Mouse (Mus musculus) liver, postnatal 0 days (tissue): Measurements from ENCODE around the gene Map1s. TPM values are rescaled to one million over a fixed set of nuclear protein-coding genes. Genes with fewer than 3 reads are reported as not detected.
A peak's percentile ranks its signal among the peaks of the same experiment; 100 is the strongest.

Source experiments
- ATAC-seq: fragments of 200-750 bp; cut with Nextera tagmentation; 2 replicates; pipeline ENCODE4 v1.8.0; 2017; ENCODE audit warnings: mild to moderate bottlenecking, moderate library complexity
- DNase-seq: peaks from one replicate; pipeline ENCODE4 v3.0.0-alpha.2; 2016
- H3K27ac ChIP-seq: fragments of 300-500 bp; sonication (generic); 2 replicates; pipeline ENCODE4 v1.5.1; 2014; ENCODE audit warnings: antibody characterized with exemption, moderate library complexity, mild to moderate bottlenecking, low read depth
- H3K27me3 ChIP-seq: fragments of 300-500 bp; sonication (generic); 2 replicates; pipeline ENCODE4 v1.6.1; 2014; ENCODE audit warnings: low read length, control low read depth, mixed read lengths; ENCODE audit not compliant: insufficient read depth
- H3K36me3 ChIP-seq: fragments of 300-500 bp; sonication (generic); replicated peaks from 2 replicates; pipeline ENCODE4 v1.6.1; 2014; ENCODE audit warnings: mild to moderate bottlenecking, control low read depth, low read length, moderate library complexity, mixed read lengths; ENCODE audit not compliant: insufficient read depth
- H3K4me1 ChIP-seq: fragments of 300-500 bp; sonication (generic); 2 replicates; pipeline ENCODE4 v1.6.1; 2014; ENCODE audit warnings: antibody characterized with exemption, mild to moderate bottlenecking, control low read depth; ENCODE audit not compliant: insufficient read depth
- H3K4me2 ChIP-seq: fragments of 300-500 bp; sonication (generic); 2 replicates; pipeline ENCODE4 v1.6.1; 2014; ENCODE audit warnings: low read depth, mild to moderate bottlenecking, low read length, moderate library complexity, mixed read lengths
- H3K4me3 ChIP-seq: fragments of 300-500 bp; sonication (generic); 2 replicates; pipeline ENCODE4 v1.5.1; 2014; ENCODE audit warnings: low read depth, low read length
- H3K9ac ChIP-seq: fragments of 300-500 bp; sonication (generic); replicated peaks from 2 replicates; pipeline ENCODE4 v1.6.1; 2014; ENCODE audit warnings: mild to moderate bottlenecking, moderate library complexity
- H3K9me3 ChIP-seq: fragments of 300-500 bp; sonication (generic); 2 replicates; pipeline ENCODE4 v1.6.1; 2016; ENCODE audit warnings: mild to moderate bottlenecking, control low read depth, low read length, mixed read lengths
- CTCF ChIP-seq: sonication (generic); IDR thresholded peaks from 2 replicates; pipeline ENCODE4 v1.5.1; 2016; ENCODE audit warnings: antibody characterized with exemption, low read depth
- EP300 ChIP-seq: IDR thresholded peaks from 2 replicates; pipeline ENCODE4 v1.6.1; 2016; ENCODE audit warnings: antibody characterized with exemption, low read depth, mild to moderate bottlenecking
- WGBS: fragments of 180-500 bp; shearing (Covaris S2); extraction: QIAGEN DNeasy Blood & Tissue Kit; methylation state at CpG from one replicate; pipeline ENCODE4 v1.1.7; 2014; ENCODE audit not compliant: insufficient replicate concordance; 5-methylcytosine and 5-hydroxymethylcytosine counted together
- polyA plus RNA-seq: library from polyadenylated mRNA; unstranded; fragments of >200 nt; fragmentation: Nextera tagmentation; extraction: Ambion mirVana; gene quantifications from 2 replicates; pipeline ENCODE4 v1.2.1, GENCODE M21; 2015

Gene Map1s
- 8.3 and 8.7 TPM in 2 replicates for polyA plus RNA-seq

- H3K4me1 ChIP-seq, result peaks cover 23% of the 10 kb centered on the region
- TF ChIP-seq EP300 (no peak), CTCF (no peak)
- no peaks in the 10 kb centered on the region for H3K9me3 ChIP-seq
- ATAC-seq (peak; percentile 79), DNase-seq (peak; percentile 84)
- under 1% methylated on average over 66 of the region's 86 CpGs for WGBS
- peak within 1 kb of the TSS; percentile 93 for H3K4me2 ChIP-seq
- peak within 1 kb of the TSS; percentile 64 for H3K4me3 ChIP-seq
- peaks cover 3% of the 10 kb centered on the region; the same call in 1 of the 2 replicates for H3K36me3 ChIP-seq
- H3K27me3 ChIP-seq, result no peaks in the 10 kb centered on the region
- H3K27ac ChIP-seq, result peak within 1 kb of the TSS; percentile 75
- H3K9ac ChIP-seq, result peak within 1 kb of the TSS; percentile 71
These were observed at the start of gene Map1s for GRCm38 (mm10) chr8:70905831-70906736. Map1s (plus strand) TSS chr8:70905932.

GRCm38 (mm10) chr8:70856028-70856427, 49.7 kb upstream of the Map1s start:
- Histone ChIP-seq H3K4me1 (peaks cover 8% of the 10 kb centered on the region), H3K4me2 (no peak overlapping the region), H3K27me3 (peaks cover 4% of the 10 kb centered on the region; the same call in 1 of the 2 replicates), H3K4me3 (no peak overlapping the region), H3K36me3 (no peaks in the 10 kb centered on the region), H3K27ac (no peak overlapping the region), H3K9ac (no peak overlapping the region), H3K9me3 (no peaks in the 10 kb centered on the region)
- ATAC-seq (no peak), DNase-seq (no peak)
- no peak for TF ChIP-seq EP300
- 67% methylated on average over 5 of the region's 5 CpGs for WGBS

- DNase-seq (peak; percentile 80), ATAC-seq (peak; percentile 83)
- WGBS, result 11% methylated on average over 26 of the region's 33 CpGs
- Histone ChIP-seq H3K36me3 (no peaks in the 10 kb centered on the region), H3K9me3 (no peaks in the 10 kb centered on the region), H3K4me3 (peak overlapping the region; percentile 38), H3K27ac (no peak overlapping the region), H3K27me3 (peaks cover 10% of the 10 kb centered on the region), H3K4me2 (peak overlapping the region; percentile 75), H3K4me1 (peaks cover 8% of the 10 kb centered on the region), H3K9ac (no peak overlapping the region; the same call in 1 of the 2 replicates)
- no peak for TF ChIP-seq EP300
These were observed 49.1 kb upstream of the Map1s start for GRCm38 (mm10) chr8:70856541-70857197.

GRCm38 (mm10) chr8:70857516-70857915, 48.2 kb upstream of the Map1s start:
- no peaks in the 10 kb centered on the region for H3K9me3 ChIP-seq
- no peak for TF ChIP-seq CTCF
- 49% methylated on average over 4 of the region's 4 CpGs for WGBS
- no peak overlapping the region for H3K4me3 ChIP-seq
- H3K27ac ChIP-seq, result no peak overlapping the region
- peaks cover 18% of the 10 kb centered on the region for H3K27me3 ChIP-seq
- H3K4me2 ChIP-seq, result no peak overlapping the region
- H3K36me3 ChIP-seq, result no peaks in the 10 kb centered on the region
- no peak for DNase-seq
- H3K4me1 ChIP-seq, result peaks cover 8% of the 10 kb centered on the region
- no peak for ATAC-seq
- H3K9ac ChIP-seq, result no peak overlapping the region

GRCm38 (mm10) chr8:70862824-70863641, 42.7 kb upstream of the Map1s start, which contains the start of gene Kcnn1:
Kcnn1 (minus strand) TSS chr8:70863258.
- TF ChIP-seq CTCF, result peak; percentile 39
- TF ChIP-seq EP300, result no peak
- DNase-seq (peak; percentile 30), ATAC-seq (no peak)
- Histone ChIP-seq H3K27me3 (peaks cover 42% of the 10 kb centered on the region), H3K4me1 (peaks cover 37% of the 10 kb centered on the region), H3K4me3 (peak within 1 kb of the TSS; percentile 64), H3K9ac (no peak within 1 kb of the TSS), H3K36me3 (0 out of 2 replicates have a peak, but pooled peaks cover 4% of the 10 kb centered on the region), H3K27ac (no peak within 1 kb of the TSS), H3K4me2 (peak within 1 kb of the TSS; percentile 52), H3K9me3 (no peaks in the 10 kb centered on the region)
- under 1% methylated on average over 55 of the region's 55 CpGs for WGBS
